Mouse (Mus musculus) embryo, embryonic 11 days (tissue): ENCODE measurements at regions not wholly inside any gene's neighbourhood (a gene's known extent, or its start where the extent isn't known, plus 50 kb on each side); places are given as distances from the start of the nearest gene placed in this dataset.

Experiments
- DNase-seq: peaks from one replicate; pipeline ENCODE4 v3.0.0-alpha.2; 2015

DNA sequence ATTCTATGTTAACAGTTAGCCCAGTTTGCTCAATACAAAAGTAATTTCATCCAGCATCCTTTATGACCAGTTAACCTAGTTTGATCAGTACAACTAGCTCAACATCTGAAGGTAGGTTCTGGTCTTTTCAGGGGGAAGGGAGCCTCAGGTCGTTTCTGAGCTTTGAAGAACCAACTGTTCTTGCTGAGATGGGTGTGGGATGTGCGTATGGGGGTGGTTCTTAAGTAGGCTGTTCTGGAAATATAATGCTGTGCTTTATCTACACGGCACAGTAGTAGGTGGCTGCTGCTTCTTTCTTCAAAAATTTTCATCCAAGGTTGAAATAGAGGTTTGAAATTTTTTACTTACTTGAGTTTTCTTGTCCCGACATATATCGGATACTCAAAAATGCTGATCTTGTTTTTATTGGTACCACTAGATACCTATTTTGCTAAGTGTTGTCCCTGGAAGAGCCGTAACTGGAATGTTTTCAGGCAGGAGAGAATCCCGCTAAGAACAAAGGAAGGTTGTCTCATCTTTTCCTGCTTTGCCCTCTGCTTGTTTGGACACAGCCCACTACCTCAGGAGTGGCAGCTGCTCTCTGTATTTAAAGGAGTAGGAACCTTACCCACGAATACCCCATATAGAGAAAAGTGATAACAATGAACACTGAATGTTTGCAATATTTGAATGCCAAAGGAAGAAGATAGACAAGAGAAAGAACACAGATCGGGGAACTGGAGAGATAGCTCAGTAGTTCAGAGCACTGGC is 275.5 kb downstream of the Cdh10 start:
- no peak for DNase-seq

- peak; percentile 60 for DNase-seq
These were observed 296.2 kb downstream of the Cdh10 start for GRCm38 (mm10) chr15:19114951-19115350.

DNA sequence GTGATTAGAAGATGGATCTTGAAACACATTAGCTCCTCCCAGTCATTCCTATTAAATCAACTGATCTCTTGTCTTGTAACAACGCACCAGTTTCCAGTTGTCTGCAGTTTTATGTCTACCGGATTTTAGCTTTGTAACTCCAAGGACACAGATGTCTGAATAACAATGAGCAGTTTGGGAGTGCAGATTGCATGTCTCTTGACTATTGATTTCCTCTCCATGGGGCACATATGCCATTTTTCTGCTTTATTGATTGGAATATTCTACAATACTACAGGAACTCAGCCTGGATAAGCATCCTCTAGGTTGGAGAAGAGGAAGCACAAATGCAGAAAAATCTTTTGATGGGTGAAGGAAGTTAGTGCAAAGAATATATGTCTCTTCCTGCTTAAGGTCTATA is 300.2 kb downstream of the Cdh10 start:
- no peak for DNase-seq

DNA sequence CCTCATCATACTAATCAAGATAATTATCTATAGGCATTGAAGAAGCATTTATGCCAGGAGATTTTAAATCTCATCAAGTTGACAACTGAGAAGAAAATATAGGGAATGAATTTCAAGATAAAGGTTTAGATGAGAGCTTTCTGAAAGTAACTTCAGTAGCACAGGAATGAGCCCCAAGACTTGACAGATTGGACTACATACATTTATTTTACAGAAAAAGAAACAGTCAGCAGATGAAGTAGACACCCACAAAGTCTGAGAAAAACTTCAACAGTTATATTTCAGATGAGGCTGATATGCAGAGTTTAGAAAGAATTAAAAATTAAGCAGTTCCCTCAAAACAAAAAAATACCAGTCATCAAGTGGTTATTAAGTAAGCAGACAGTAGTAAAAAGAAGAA is 308.7 kb downstream of the Cdh10 start:
- no peak for DNase-seq

DNA sequence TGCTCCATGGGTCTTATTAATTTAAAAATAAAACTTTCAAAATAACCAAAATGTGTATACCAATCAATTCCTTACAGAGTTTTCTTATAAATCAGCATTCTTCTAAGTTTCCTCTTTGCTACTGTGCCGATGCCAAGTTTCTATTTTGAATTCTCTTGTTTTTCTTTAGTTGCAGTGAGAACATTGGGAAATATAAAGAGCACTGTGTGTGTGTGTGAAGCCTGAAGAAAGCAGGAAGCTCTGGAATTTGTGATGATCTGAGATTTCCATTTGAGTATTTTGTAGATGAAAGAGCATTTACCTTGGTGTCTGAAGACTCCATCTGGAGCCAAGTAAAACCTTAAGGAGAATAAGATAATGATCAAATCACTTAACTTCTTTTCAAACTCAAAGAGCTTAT is 310.6 kb downstream of the Cdh10 start:
- no peak for DNase-seq

DNA sequence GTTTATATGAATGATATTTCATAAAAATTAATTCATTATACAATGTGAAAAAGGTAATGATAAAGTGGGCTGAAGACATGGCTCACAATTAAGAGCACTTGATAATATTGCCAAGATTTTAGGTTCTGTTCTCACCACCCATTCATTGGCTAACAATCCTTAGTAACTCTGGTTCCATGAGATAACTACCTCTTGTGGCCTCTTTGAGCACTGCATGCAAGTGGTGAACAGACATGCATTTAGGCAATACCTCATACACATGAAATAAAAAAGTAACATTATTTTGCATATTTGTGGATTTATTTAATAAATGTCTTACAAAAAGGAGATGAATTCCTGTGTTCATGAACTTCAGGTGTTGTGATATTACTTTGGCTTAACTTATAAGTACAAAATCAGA is 334.9 kb downstream of the Cdh10 start:
- DNase-seq, result no peak

GRCm38 (mm10) chr15:19162119-19162888 is 343.6 kb downstream of the Cdh10 start:
- no peak for DNase-seq

DNA sequence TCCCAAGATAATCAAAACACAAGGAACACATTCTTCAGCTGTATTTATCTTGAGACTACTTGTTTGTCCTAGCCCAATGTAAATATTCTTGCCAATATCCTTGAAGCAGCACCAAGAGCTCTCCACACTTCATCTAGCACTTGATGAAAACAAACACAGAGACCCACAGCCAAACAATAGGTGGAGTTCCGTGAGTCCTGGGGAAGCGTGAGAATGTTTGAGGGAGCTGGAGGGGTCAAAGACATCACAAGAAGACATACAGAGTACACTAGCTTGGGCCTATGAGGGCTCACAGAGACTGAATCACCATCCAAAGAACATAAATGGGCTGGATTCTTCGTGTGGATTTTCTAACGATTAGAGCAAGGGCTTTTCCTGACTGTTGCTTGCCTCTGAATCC is 356.7 kb downstream of the Cdh10 start:
- no peak for DNase-seq
